Mouse (Mus musculus) frontal cortex, postnatal 14 days (tissue): Measurements from ENCODE around the gene Slc12a8.

Source experiments
- DNase-seq, 2 experiments: peaks; one replicate each; pipeline ENCODE4 v3.0.0; 2022; ENCODE audit warnings: low spot score in 2 of 2

Gene Slc12a8

GRCm38 (mm10) chr16:33610466-33610865, 93.3 kb downstream of the Slc12a8 start:
- DNase-seq, result no peak

- DNase-seq, result no peak
Measured at GRCm38 (mm10) chr16:33611291-33611690, 94.2 kb downstream of the Slc12a8 start.

DNA sequence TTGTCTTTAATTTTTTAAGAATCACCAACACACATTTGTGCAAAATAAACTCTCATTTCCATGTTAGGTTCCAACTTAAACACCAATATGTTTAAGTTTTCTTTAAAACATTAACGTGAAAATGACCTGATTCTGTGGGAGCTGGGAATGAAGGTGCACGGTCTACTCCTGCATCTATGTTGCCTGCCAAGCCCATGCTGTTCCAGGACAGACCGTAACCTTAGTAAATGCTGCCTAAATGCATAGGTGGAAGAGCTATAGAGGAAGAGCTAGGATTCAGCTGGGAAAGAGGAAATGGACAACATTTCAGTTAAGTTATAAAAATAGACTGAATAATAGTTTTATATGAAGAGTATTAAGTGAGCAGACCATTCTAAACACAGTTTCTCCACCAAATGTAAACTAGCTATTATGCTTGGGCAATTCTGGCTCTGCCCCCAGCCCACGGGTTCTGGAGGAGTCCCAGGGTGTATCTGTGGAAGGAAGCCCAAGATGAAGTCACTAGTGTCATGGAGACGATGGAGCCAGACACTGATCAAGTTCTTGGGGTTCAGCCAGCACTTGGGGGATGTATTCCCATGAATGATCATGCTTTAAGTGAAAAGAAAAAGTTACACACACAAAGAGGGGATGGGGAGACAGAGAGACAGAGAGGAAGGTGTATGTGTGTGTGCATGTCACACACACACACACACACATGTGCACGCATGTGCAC, 95.1 kb downstream of the Slc12a8 start:
- no peak for DNase-seq

- DNase-seq, result no peak
Measured at GRCm38 (mm10) chr16:33615986-33616385, 98.9 kb downstream of the Slc12a8 start.

DNA sequence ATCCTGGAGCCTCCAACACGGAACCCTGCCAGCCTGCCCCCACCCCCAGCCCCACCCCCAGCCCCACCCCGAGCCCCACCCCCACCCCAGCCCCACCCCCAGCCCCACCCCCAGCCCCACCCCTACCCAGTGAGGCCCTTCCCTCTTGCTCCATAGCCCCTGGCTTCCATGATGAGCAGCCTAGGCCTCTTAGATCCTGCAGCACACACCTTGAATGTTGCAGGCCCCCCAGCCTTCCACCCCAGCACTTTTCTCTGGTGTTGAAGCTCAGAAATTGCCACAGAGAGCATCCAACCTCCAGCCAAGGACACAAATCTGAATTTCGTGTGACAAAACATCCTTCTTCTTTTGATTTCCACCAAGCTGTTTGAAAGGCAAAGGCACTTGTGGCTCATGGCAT, 104.7 kb downstream of the Slc12a8 start:
- no peak for DNase-seq

DNA sequence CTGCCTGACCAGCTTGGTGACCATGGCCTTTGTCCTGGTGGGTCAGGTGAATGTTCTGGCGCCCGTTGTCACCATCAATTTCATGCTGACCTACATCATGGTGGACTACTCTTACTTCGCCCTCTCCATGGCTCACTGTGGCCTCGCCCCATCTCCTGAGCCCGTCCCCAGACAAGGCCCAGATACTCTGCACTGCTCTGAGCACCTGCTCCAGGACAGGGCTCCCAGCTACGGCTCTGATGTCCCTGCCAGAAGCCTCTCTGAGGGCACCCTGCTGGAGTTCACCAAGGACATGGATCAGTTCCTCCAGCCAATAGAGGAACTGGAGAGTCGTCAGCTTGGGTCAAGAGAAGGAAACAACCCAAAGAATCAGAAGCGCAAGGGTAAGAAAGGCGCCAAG, 107.5 kb downstream of the Slc12a8 start:
- no peak for DNase-seq

DNA sequence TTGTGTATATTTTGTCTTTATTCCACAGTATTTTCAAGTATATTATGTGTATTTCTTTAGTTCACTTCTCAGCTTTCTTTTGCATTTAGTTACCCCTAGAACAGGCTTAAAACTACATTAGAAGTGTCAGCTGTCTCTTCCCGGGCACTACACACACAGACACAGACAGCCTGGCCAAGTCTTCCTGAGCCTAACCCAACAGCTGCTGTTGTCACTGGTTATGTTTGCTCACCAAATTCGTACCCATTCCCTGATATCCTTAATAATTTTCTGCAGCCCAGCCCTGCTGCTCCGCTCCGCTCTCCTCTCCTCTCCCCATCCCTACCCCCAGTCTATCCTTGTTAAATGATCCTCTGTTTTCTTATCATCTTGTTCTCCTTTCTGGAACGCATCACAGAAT, 112.4 kb downstream of the Slc12a8 start:
- DNase-seq, result no peak

- peak in 1 of 2 experiments; percentile 7 for DNase-seq
Measured at GRCm38 (mm10) chr16:33635836-33636595, 118.9 kb downstream of the Slc12a8 start.

GRCm38 (mm10) chr16:33641779-33642178, 124.7 kb downstream of the Slc12a8 start:
- DNase-seq, result no peak

GRCm38 (mm10) chr16:33653116-33653515, 136.0 kb downstream of the Slc12a8 start:
- no peak for DNase-seq

- DNase-seq, result no peak
Measured at GRCm38 (mm10) chr16:33655443-33655842, 138.3 kb downstream of the Slc12a8 start.

DNA sequence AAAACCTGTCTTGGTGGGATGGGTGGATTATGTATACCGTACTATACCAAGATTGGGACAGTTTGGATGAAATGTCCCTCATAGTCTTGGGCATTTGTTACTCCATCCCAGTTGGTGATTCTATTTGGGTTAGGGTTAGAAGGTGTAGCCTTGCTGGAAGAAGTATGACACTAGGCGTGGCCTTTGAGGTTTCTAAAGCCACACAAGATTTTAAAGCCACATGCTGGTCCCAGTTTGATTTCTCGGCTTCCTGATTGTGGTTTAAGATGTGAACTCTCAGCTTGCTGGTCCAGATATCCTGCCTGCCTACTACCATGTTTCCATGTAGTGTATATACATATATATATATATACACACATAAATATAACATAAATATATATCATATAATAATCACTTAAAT, 140.1 kb downstream of the Slc12a8 start:
- DNase-seq, result no peak

- DNase-seq, result no peak
Measured at GRCm38 (mm10) chr16:33658121-33658520, 141.0 kb downstream of the Slc12a8 start.

DNA sequence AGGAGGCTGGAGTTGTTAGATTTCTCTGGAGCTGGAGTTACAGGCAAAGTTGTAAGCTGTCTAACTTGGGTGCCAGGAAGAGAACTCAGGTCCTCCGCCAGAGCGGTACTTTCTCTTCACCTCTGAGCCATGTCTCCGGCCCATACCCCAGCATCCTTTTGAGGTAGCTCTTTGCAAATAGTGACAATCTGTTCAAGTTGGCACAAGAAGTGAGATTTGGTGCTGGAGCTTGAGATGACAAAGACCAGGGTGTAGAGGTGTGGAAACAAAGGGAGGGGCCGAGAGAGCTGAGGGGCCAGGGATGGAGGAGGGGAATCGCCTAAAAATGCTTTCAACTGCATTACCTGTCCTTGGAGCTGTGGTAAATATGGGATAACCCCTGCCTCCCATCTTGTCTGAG, 142.4 kb downstream of the Slc12a8 start:
- no peak for DNase-seq

GRCm38 (mm10) chr16:33660125-33660524, 143.0 kb downstream of the Slc12a8 start:
- DNase-seq, result no peak

DNA sequence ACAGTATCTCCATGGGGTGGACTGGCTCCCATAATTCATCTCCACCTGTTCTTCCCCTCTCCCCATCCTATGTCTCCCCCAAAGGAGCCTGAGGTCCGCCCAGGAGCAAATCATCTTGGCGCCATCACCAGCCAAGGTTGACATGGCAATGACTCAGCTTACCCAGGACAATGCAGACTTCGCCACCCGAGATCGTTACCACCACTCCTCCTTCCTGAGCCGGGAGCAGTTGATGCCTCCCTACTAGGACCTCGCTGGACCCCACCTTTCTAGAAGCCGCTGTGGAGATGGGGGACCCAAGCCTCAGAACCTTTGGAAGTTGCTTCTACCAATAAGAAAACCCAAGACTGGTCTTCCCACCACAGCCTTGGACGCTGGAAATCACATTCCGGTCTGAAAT, 145.7 kb downstream of the Slc12a8 start:
- DNase-seq, result no peak

- no peak for DNase-seq
Measured at GRCm38 (mm10) chr16:33666226-33666625, 149.1 kb downstream of the Slc12a8 start.

GRCm38 (mm10) chr16:33666985-33667538, 149.9 kb downstream of the Slc12a8 start:
- no peak for DNase-seq

GRCm38 (mm10) chr16:33668448-33668847, 151.3 kb downstream of the Slc12a8 start:
- DNase-seq, result no peak

DNA sequence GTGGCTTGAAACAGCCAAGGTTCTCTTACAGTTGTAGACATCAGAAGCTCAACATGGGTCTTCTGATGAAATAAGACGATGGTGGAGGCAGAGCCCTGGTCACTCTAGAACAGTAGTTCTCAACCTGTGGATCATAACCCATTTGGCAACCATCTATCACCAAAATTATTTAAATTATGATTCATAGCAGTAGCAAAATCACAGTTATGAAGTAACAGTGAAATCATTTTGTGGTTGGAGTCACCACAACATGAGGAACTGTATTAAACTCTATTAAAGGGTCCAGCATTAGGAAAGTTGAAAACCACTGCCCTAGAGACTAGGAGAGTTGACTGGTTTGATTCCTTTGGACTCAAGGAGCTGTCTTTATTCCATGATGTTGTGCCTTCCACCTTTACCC, 151.9 kb downstream of the Slc12a8 start:
- no peak for DNase-seq

- no peak for DNase-seq
Measured at GRCm38 (mm10) chr16:33670340-33670739, 153.2 kb downstream of the Slc12a8 start.

- DNase-seq, result no peak
Measured at GRCm38 (mm10) chr16:33670933-33671332, 153.8 kb downstream of the Slc12a8 start.

GRCm38 (mm10) chr16:33672188-33672587, 155.1 kb downstream of the Slc12a8 start:
- DNase-seq, result no peak
